Mouse (Mus musculus) CH12.LX (cell line): ENCODE measurements around the gene Ergic3. TPM values are rescaled to one million over a fixed set of nuclear protein-coding genes. Genes with fewer than 3 reads are reported as not detected.

Source experiments
- DNase-seq: peaks from one replicate; pipeline ENCODE4 v3.0.0-alpha.2; 2013; ENCODE audit errors: extremely low read depth
- H3K27ac ChIP-seq: 2 replicates; pipeline ENCODE4 v1.5.1; 2012; ENCODE audit warnings: low read depth, mild to moderate bottlenecking, control low read depth, moderate library complexity; ENCODE audit not compliant: insufficient read depth
- H3K27me3 ChIP-seq: replicated peaks from 2 replicates; pipeline ENCODE3; 2012; ENCODE audit warnings: inconsistent platforms
- H3K36me3 ChIP-seq, 2 experiments: replicated peaks in 1 of 2; 2 replicates each; pipeline versions ENCODE3 to v1.6.1; 2012; ENCODE audit warnings: inconsistent platforms in 1 of 2, low read length in 1 of 2, mild to moderate bottlenecking in 1 of 2, mixed read lengths in 1 of 2, moderate library complexity in 1 of 2; ENCODE audit not compliant: control insufficient read depth in 1 of 2, insufficient read depth in 1 of 2
- H3K4me1 ChIP-seq, 2 experiments: 2 replicates each; pipeline ENCODE4 v1.6.1; 2012; ENCODE audit warnings: inconsistent platforms in 1 of 2, moderate library complexity in 1 of 2; ENCODE audit not compliant: insufficient read depth in 2 of 2, control insufficient read depth in 1 of 2
- H3K4me2 ChIP-seq: 2 replicates; pipeline ENCODE4 v1.6.1; 2012; ENCODE audit warnings: low read depth, mild to moderate bottlenecking, control low read depth; ENCODE audit not compliant: poor library complexity, insufficient read depth, severe bottlenecking
- H3K4me3 ChIP-seq, 3 experiments: fragments of 150-350 bp in 1 of 3; sonication (generic) in 1 of 3; replicated peaks in 1 of 3; 2 replicates each; pipeline versions ENCODE3 to v1.5.1; 2011 to 2012; ENCODE audit warnings: low read depth in 2 of 3, low read length in 2 of 3, mild to moderate bottlenecking in 2 of 3, moderate library complexity in 2 of 3, control low read depth in 1 of 3, improper control_type of control experiment in 1 of 3, inconsistent platforms in 1 of 3, mixed read lengths in 1 of 3; ENCODE audit not compliant: poor library complexity in 1 of 3
- H3K79me2 ChIP-seq: replicated peaks from 2 replicates; pipeline ENCODE4 v1.6.1; 2012; ENCODE audit warnings: mild to moderate bottlenecking, moderate library complexity; ENCODE audit not compliant: control insufficient read depth, poor library complexity, insufficient read depth, severe bottlenecking; ENCODE audit errors: extremely low read depth
- H3K9ac ChIP-seq: 2 replicates; pipeline ENCODE4 v1.6.1; 2012; ENCODE audit warnings: low read depth, mild to moderate bottlenecking, control low read depth, moderate library complexity; ENCODE audit not compliant: insufficient read depth
- H3K9me3 ChIP-seq: replicated peaks from 2 replicates; pipeline ENCODE3; 2012; ENCODE audit warnings: low read length, inconsistent platforms, mixed read lengths
- CHD2 ChIP-seq: IDR thresholded peaks from 2 replicates; pipeline ENCODE4 v1.6.1; 2011; ENCODE audit warnings: low read length, improper control_type of control experiment
- CTCF ChIP-seq, 2 experiments: IDR thresholded peaks in 1 of 2; conservative IDR thresholded peaks in 1 of 2; 2 replicates each; pipeline ENCODE4 v1.5.1; 2011 to 2012; ENCODE audit warnings: low read depth in 2 of 2, low read length in 2 of 2, improper control_type of control experiment in 1 of 2, inconsistent platforms in 1 of 2, mild to moderate bottlenecking in 1 of 2, moderate library complexity in 1 of 2
- ELF1 ChIP-seq: IDR thresholded peaks from 2 replicates; pipeline ENCODE4 v1.6.1; 2014; ENCODE audit warnings: low read depth, mild to moderate bottlenecking, inconsistent platforms, low read length, improper control_type of control experiment
- EP300 ChIP-seq: IDR thresholded peaks from 2 replicates; pipeline ENCODE4 v1.6.1; 2011; ENCODE audit warnings: low read length, improper control_type of control experiment
- ETS1 ChIP-seq: conservative IDR thresholded peaks from 2 replicates; pipeline ENCODE4 v1.6.1; 2012; ENCODE audit warnings: low read depth, mild to moderate bottlenecking, inconsistent platforms, low read length, improper control_type of control experiment, moderate library complexity
- GABPA ChIP-seq: IDR thresholded peaks from 2 replicates; pipeline ENCODE4 v1.6.1; 2012; ENCODE audit warnings: low read depth, low read length, improper control_type of control experiment, inconsistent platforms; ENCODE audit not compliant: insufficient replicate concordance
- IRF4 ChIP-seq: IDR thresholded peaks from 2 replicates; pipeline ENCODE4 v1.6.1; 2014; ENCODE audit warnings: low read depth, mild to moderate bottlenecking, inconsistent platforms, low read length, improper control_type of control experiment
- JUN ChIP-seq: IDR thresholded peaks from 2 replicates; pipeline ENCODE4 v1.6.1; 2011; ENCODE audit warnings: low read depth, mild to moderate bottlenecking, low read length, improper control_type of control experiment, moderate library complexity; ENCODE audit not compliant: insufficient read depth
- JUND ChIP-seq: conservative IDR thresholded peaks from 2 replicates; pipeline ENCODE4 v1.6.1; 2011; ENCODE audit warnings: low read depth, low read length, improper control_type of control experiment
- KAT2A ChIP-seq: IDR thresholded peaks from 2 replicates; pipeline ENCODE4 v1.6.1; 2012; ENCODE audit warnings: low read length, improper control_type of control experiment, inconsistent platforms; ENCODE audit not compliant: insufficient replicate concordance
- MAFK ChIP-seq: IDR thresholded peaks from 2 replicates; pipeline ENCODE4 v1.6.1; 2011; ENCODE audit warnings: low read length, improper control_type of control experiment; ENCODE audit not compliant: insufficient replicate concordance
- MAX ChIP-seq: IDR thresholded peaks from 2 replicates; pipeline ENCODE4 v1.6.1; 2011; ENCODE audit warnings: low read length, improper control_type of control experiment
- MAZ ChIP-seq: IDR thresholded peaks from 2 replicates; pipeline ENCODE4 v1.6.1; 2012; ENCODE audit warnings: low read depth, mild to moderate bottlenecking, inconsistent platforms, low read length, improper control_type of control experiment, moderate library complexity
- MEF2A ChIP-seq: IDR thresholded peaks from 2 replicates; pipeline ENCODE4 v1.6.1; 2014; ENCODE audit warnings: low read depth, mild to moderate bottlenecking, inconsistent platforms, low read length, improper control_type of control experiment, borderline replicate concordance
- POLR2A ChIP-seq: IDR thresholded peaks from 2 replicates; pipeline ENCODE4 v1.6.1; 2011; ENCODE audit warnings: low read depth, mild to moderate bottlenecking, improper control_type of control experiment, low read length
- SIN3A ChIP-seq: IDR thresholded peaks from 2 replicates; pipeline ENCODE4 v1.6.1; 2012; ENCODE audit warnings: low read length, improper control_type of control experiment, inconsistent platforms
- SMC3 ChIP-seq: IDR thresholded peaks from 2 replicates; pipeline ENCODE4 v1.6.1; 2011; ENCODE audit warnings: low read depth, low read length, improper control_type of control experiment
- UBTF ChIP-seq: IDR thresholded peaks from 2 replicates; pipeline ENCODE4 v1.6.1; 2012; ENCODE audit warnings: low read depth, mild to moderate bottlenecking, inconsistent platforms, low read length, improper control_type of control experiment, moderate library complexity
- ZC3H11A ChIP-seq: IDR thresholded peaks from 2 replicates; pipeline ENCODE4 v1.6.1; 2012; ENCODE audit warnings: low read depth, mild to moderate bottlenecking, inconsistent platforms, low read length, improper control_type of control experiment
- ZKSCAN1 ChIP-seq: IDR thresholded peaks from 2 replicates; pipeline ENCODE4 v1.6.1; 2012; ENCODE audit warnings: low read depth, inconsistent platforms, low read length, improper control_type of control experiment, borderline replicate concordance
- ZMIZ1 ChIP-seq: IDR thresholded peaks from 2 replicates; pipeline ENCODE4 v1.6.1; 2012; ENCODE audit warnings: low read depth, mild to moderate bottlenecking, inconsistent platforms, low read length, improper control_type of control experiment
- dilution Hi-C: fragments of 300-500 bp; cut with MboI; formaldehyde crosslinking; loops from 2 replicates; pipeline ENCODE4 v1.14.3; 2020; ENCODE audit warnings: low sequenced_read_pairs; ENCODE audit not compliant: extremely low pct_unique_long_range_greater_than_20kb, extremely low pct_ligation_motif_present
- in situ Hi-C: fragments of 300-500 bp; cut with MboI; formaldehyde crosslinking; loops from 3 replicates; pipeline ENCODE4 v1.14.3; 2019; ENCODE audit warnings: low sequenced_read_pairs, low pct_ligation_motif_present, low pct_unique_long_range_greater_than_20kb, mixed read lengths
- polyA plus RNA-seq: library from polyadenylated mRNA; unstranded; fragments of >175 nt; gene quantifications from 2 replicates; pipeline ENCODE4 v1.2.1, GENCODE M21; 2012; ENCODE audit warnings: low read depth; ENCODE audit not compliant: insufficient read length
- total RNA-seq, 2 experiments: library from RNA; depleted of rRNA; stranded (reverse); fragments of 300-350 nt in 1 of 2; fragments of >200 nt in 1 of 2; gene quantifications; 2 replicates each; pipeline ENCODE4 v1.2.3; 2012 to 2014

Gene Ergic3
- total and polyA plus RNA-seq, 3 experiments = 53.0 to 146 (median 136) TPM

GRCm38 (mm10) chr2:155989085-155989484, 18.8 kb upstream of the Ergic3 start:
- Histone ChIP-seq H3K4me2 (no peak overlapping the region), H3K79me2 (no peaks in the 10 kb centered on the region), H3K27ac (no peak overlapping the region), H3K27me3 (no peaks in the 10 kb centered on the region), H3K9ac (no peak overlapping the region), H3K36me3 (peaks cover 87 to 97% of the 10 kb centered on the region in 2 experiments), H3K9me3 (no peaks in the 10 kb centered on the region), H3K4me3 (no peak overlapping the region), H3K4me1 (no peaks in the 10 kb centered on the region)
- TF ChIP-seq UBTF (no peak), EP300 (no peak), KAT2A (no peak), MEF2A (no peak), GABPA (no peak), ZMIZ1 (no peak), JUND (no peak), ZKSCAN1 (no peak), POLR2A (no peak), SIN3A (no peak), ETS1 (no peak), CTCF (conservative IDR thresholded peaks at IDR 0.05 in 1 of 2, IDR thresholded peaks at IDR 0.05 in 1 of 2; ENCODE audit: low read depth in 2 of 2, low read length in 2 of 2) (no peak), JUN (no peak), ELF1 (no peak), SMC3 (no peak)
- no peak for DNase-seq
- dilution Hi-C loops = no loop called here
- in situ Hi-C loops = loop anchor here (25.0 kb wide), 1 partner anchor 298 kb away; no protein-coding TSS in a partner anchor

GRCm38 (mm10) chr2:155991151-155991550, 16.7 kb upstream of the Ergic3 start:
- in situ Hi-C loops = loop anchor here (25.0 kb wide), 1 partner anchor 296 kb away; no protein-coding TSS in a partner anchor
- no peaks in the 10 kb centered on the region for H3K79me2 ChIP-seq
- H3K27ac ChIP-seq = no peak overlapping the region
- no peak for DNase-seq
- dilution Hi-C loops = no loop called here
- H3K4me2 ChIP-seq = no peak overlapping the region
- H3K27me3 ChIP-seq = no peaks in the 10 kb centered on the region
- no peaks in the 10 kb centered on the region for H3K9me3 ChIP-seq
- H3K36me3 ChIP-seq = peaks cover 89 to 97% of the 10 kb centered on the region in 2 experiments
- no peak overlapping the region for H3K9ac ChIP-seq
- H3K4me3 ChIP-seq = no peak overlapping the region
- no peaks in the 10 kb centered on the region for H3K4me1 ChIP-seq
- TF ChIP-seq JUND (no peak), ETS1 (no peak), MAX (no peak), ZC3H11A (no peak), CHD2 (no peak), CTCF (conservative IDR thresholded peaks at IDR 0.05 in 1 of 2, IDR thresholded peaks at IDR 0.05 in 1 of 2; ENCODE audit: low read depth in 2 of 2, low read length in 2 of 2) (no peak), SMC3 (no peak), MAZ (no peak), IRF4 (no peak), MAFK (no peak)
